Mouse (Mus musculus) embryonic facial prominence, embryonic 15.5 days (tissue): ENCODE measurements around the gene Chrng. TPM values are rescaled to one million over a fixed set of nuclear protein-coding genes. Genes with fewer than 3 reads are reported as not detected.

Source experiments
- ATAC-seq: fragments of 200-750 bp; cut with Nextera tagmentation; 2 replicates; pipeline ENCODE4 v1.8.0; 2017; ENCODE audit warnings: low read depth, moderate TSS enrichment; ENCODE audit not compliant: insufficient number of reproducible peaks, low FRiP score, low TSS enrichment
- H3K27ac ChIP-seq: fragments of 300-500 bp; sonication (generic); replicated peaks from 2 replicates; pipeline ENCODE4 v1.5.1; 2015; ENCODE audit warnings: mild to moderate bottlenecking, inconsistent platforms
- H3K27me3 ChIP-seq: fragments of 300-500 bp; sonication (generic); 2 replicates; pipeline ENCODE4 v1.6.1; 2015; ENCODE audit warnings: inconsistent platforms
- H3K36me3 ChIP-seq: fragments of 300-500 bp; sonication (generic); 2 replicates; pipeline ENCODE4 v1.6.1; 2015; ENCODE audit warnings: mild to moderate bottlenecking, inconsistent platforms
- H3K4me1 ChIP-seq: fragments of 300-500 bp; sonication (generic); 2 replicates; pipeline ENCODE4 v1.6.1; 2015; ENCODE audit warnings: inconsistent platforms
- H3K4me2 ChIP-seq: fragments of 300-500 bp; sonication (generic); replicated peaks from 2 replicates; pipeline ENCODE4 v1.6.1; 2015; ENCODE audit warnings: mild to moderate bottlenecking, inconsistent platforms
- H3K4me3 ChIP-seq: fragments of 300-500 bp; sonication (generic); replicated peaks from 2 replicates; pipeline ENCODE4 v1.5.1; 2015; ENCODE audit warnings: mild to moderate bottlenecking, inconsistent platforms
- H3K9ac ChIP-seq: fragments of 300-500 bp; sonication (generic); 2 replicates; pipeline ENCODE4 v1.6.1; 2015; ENCODE audit warnings: inconsistent platforms
- H3K9me3 ChIP-seq: fragments of 300-500 bp; sonication (generic); replicated peaks from 2 replicates; pipeline ENCODE4 v1.6.1; 2016; ENCODE audit warnings: inconsistent platforms
- WGBS: fragments of 180-500 bp; shearing (Covaris S2); methylation state at CpG from one replicate; pipeline ENCODE4 v1.1.7; 2015; 5-methylcytosine and 5-hydroxymethylcytosine counted together
- polyA plus RNA-seq: library from polyadenylated mRNA; unstranded; fragments of >200 nt; fragmentation: Nextera tagmentation; extraction: Ambion mirVana; gene quantifications from 2 replicates; pipeline ENCODE4 v1.2.1, GENCODE M21; 2015

Chrng gene
- polyA plus RNA-seq, 1 experiment from 2014 or later = 24.4 TPM

- Histone ChIP-seq H3K4me2 (no peak overlapping the region), H3K9ac (no peak overlapping the region), H3K4me1 (peaks cover 19% of the 10 kb centered on the region), H3K4me3 (no peak overlapping the region), H3K27ac (no peak overlapping the region), H3K27me3 (peaks cover 41% of the 10 kb centered on the region), H3K36me3 (no peaks in the 10 kb centered on the region), H3K9me3 (no peaks in the 10 kb centered on the region)
- WGBS = 35% methylated on average over 5 of the region's 5 CpGs
- ATAC-seq = no peak
Measured at GRCm38 (mm10) chr1:87180896-87181295, 23.6 kb upstream of the Chrng start.

GRCm38 (mm10) chr1:87183013-87183412, 21.4 kb upstream of the Chrng start, which contains the start of gene Prss56:
Gene Prss56, plus strand, starts transcription at chr1:87183313.
- Histone ChIP-seq H3K4me3 (no peak within 1 kb of the TSS), H3K27me3 (peaks cover 60% of the 10 kb centered on the region), H3K4me2 (no peak within 1 kb of the TSS), H3K27ac (no peak within 1 kb of the TSS), H3K9me3 (no peaks in the 10 kb centered on the region), H3K4me1 (peaks cover 27% of the 10 kb centered on the region), H3K36me3 (no peaks in the 10 kb centered on the region), H3K9ac (no peak within 1 kb of the TSS)
- no peak for ATAC-seq
- WGBS = 56% methylated on average over 9 of the region's 9 CpGs

- Histone ChIP-seq H3K9me3 (no peaks in the 10 kb centered on the region), H3K4me3 (no peak overlapping the region), H3K27ac (no peak overlapping the region), H3K4me1 (peaks cover 27% of the 10 kb centered on the region), H3K4me2 (peak overlapping the region; percentile 33), H3K36me3 (no peaks in the 10 kb centered on the region), H3K9ac (no peak overlapping the region), H3K27me3 (peaks cover 67% of the 10 kb centered on the region)
- no peak for ATAC-seq
- 27% methylated on average over 15 of the region's 15 CpGs for WGBS
Measured at GRCm38 (mm10) chr1:87183998-87184750, 20.3 kb upstream of the Chrng start.

GRCm38 (mm10) chr1:87184751-87185139, 19.7 kb upstream of the Chrng start:
- H3K36me3 ChIP-seq = no peaks in the 10 kb centered on the region
- H3K9ac ChIP-seq = no peak overlapping the region
- 11% methylated on average over 20 of the region's 20 CpGs for WGBS
- 0 out of 2 replicates have a peak overlapping the region, but pooled peaks have one; percentile 7 for H3K4me3 ChIP-seq
- H3K27ac ChIP-seq = no peak overlapping the region
- ATAC-seq = no peak
- H3K9me3 ChIP-seq = no peaks in the 10 kb centered on the region
- H3K27me3 ChIP-seq = peaks cover 70% of the 10 kb centered on the region
- H3K4me2 ChIP-seq = peak overlapping the region; percentile 33
- peaks cover 27% of the 10 kb centered on the region for H3K4me1 ChIP-seq

- WGBS = 25% methylated on average over 13 of the region's 13 CpGs
- H3K4me3 ChIP-seq = no peak overlapping the region
- no peak overlapping the region for H3K4me2 ChIP-seq
- no peaks in the 10 kb centered on the region for H3K9me3 ChIP-seq
- no peaks in the 10 kb centered on the region for H3K36me3 ChIP-seq
- H3K27ac ChIP-seq = no peak overlapping the region
- H3K27me3 ChIP-seq = peaks cover 70% of the 10 kb centered on the region
- no peak overlapping the region for H3K9ac ChIP-seq
- H3K4me1 ChIP-seq = peaks cover 29% of the 10 kb centered on the region
- no peak for ATAC-seq
Measured at GRCm38 (mm10) chr1:87185526-87185925, 18.9 kb upstream of the Chrng start.

- ATAC-seq = no peak
- H3K4me1 ChIP-seq = peaks cover 30% of the 10 kb centered on the region
- no peaks in the 10 kb centered on the region for H3K9me3 ChIP-seq
- peak overlapping the region; percentile 45 for H3K9ac ChIP-seq
- H3K4me2 ChIP-seq = peak overlapping the region; percentile 97
- H3K27ac ChIP-seq = no peak overlapping the region
- 2% methylated on average over 54 of the region's 54 CpGs for whole genome bisulfite sequencing
- peak overlapping the region; percentile 63 for H3K4me3 ChIP-seq
- peaks cover 70% of the 10 kb centered on the region for H3K27me3 ChIP-seq
- H3K36me3 ChIP-seq = no peaks in the 10 kb centered on the region
Measured at GRCm38 (mm10) chr1:87186261-87187036, 18.0 kb upstream of the Chrng start.

GRCm38 (mm10) chr1:87187037-87187355, 17.5 kb upstream of the Chrng start:
- Histone ChIP-seq H3K4me3 (peak overlapping the region; percentile 63), H3K27ac (no peak overlapping the region), H3K9me3 (no peaks in the 10 kb centered on the region), H3K36me3 (no peaks in the 10 kb centered on the region), H3K9ac (peak overlapping the region; percentile 45), H3K27me3 (peaks cover 66% of the 10 kb centered on the region), H3K4me2 (peak overlapping the region; percentile 97), H3K4me1 (peaks cover 30% of the 10 kb centered on the region)
- 0% methylated on average over 15 of the region's 15 CpGs for WGBS
- ATAC-seq = no peak

GRCm38 (mm10) chr1:87190429-87190828, 14.0 kb upstream of the Chrng start, which contains the start of gene Chrnd:
Gene Chrnd, plus strand, starts transcription at chr1:87190607.
- peak within 1 kb of the TSS; percentile 2; the same call in 1 of the 2 replicates for H3K4me3 ChIP-seq
- no peaks in the 10 kb centered on the region for H3K36me3 ChIP-seq
- H3K4me2 ChIP-seq = no peak within 1 kb of the TSS
- ATAC-seq = peak; percentile 71
- no peak within 1 kb of the TSS for H3K9ac ChIP-seq
- peaks cover 21% of the 10 kb centered on the region for H3K4me1 ChIP-seq
- peaks cover 33% of the 10 kb centered on the region for H3K27me3 ChIP-seq
- H3K9me3 ChIP-seq = no peaks in the 10 kb centered on the region
- 17% methylated on average over 4 of the region's 4 CpGs for WGBS
- 0 out of 2 replicates have a peak within 1 kb of the TSS, but pooled peaks have one; percentile 5 for H3K27ac ChIP-seq

- Histone ChIP-seq H3K4me3 (no peak overlapping the region), H3K36me3 (no peaks in the 10 kb centered on the region), H3K9me3 (no peaks in the 10 kb centered on the region), H3K9ac (no peak overlapping the region), H3K27ac (no peak overlapping the region), H3K27me3 (no peaks in the 10 kb centered on the region), H3K4me1 (no peaks in the 10 kb centered on the region), H3K4me2 (no peak overlapping the region)
- WGBS = 75% methylated on average over 9 of the region's 9 CpGs
- ATAC-seq = no peak
Measured at GRCm38 (mm10) chr1:87197296-87197695, 7.2 kb upstream of the Chrng start.

- Histone ChIP-seq H3K27ac (no peak overlapping the region), H3K9ac (no peak overlapping the region), H3K4me3 (no peak overlapping the region), H3K27me3 (no peaks in the 10 kb centered on the region), H3K9me3 (no peaks in the 10 kb centered on the region), H3K4me2 (no peak overlapping the region), H3K36me3 (no peaks in the 10 kb centered on the region), H3K4me1 (no peaks in the 10 kb centered on the region)
- 74% methylated on average over 12 of the region's 12 CpGs for WGBS
- no peak for ATAC-seq
Measured at GRCm38 (mm10) chr1:87198119-87199065, 6.1 kb upstream of the Chrng start.

- Histone ChIP-seq H3K4me1 (no peaks in the 10 kb centered on the region), H3K9ac (no peak overlapping the region), H3K27me3 (peaks cover 5% of the 10 kb centered on the region; the same call in 1 of the 2 replicates), H3K4me2 (no peak overlapping the region), H3K4me3 (no peak overlapping the region), H3K36me3 (no peaks in the 10 kb centered on the region), H3K27ac (no peak overlapping the region), H3K9me3 (no peaks in the 10 kb centered on the region)
- no peak for ATAC-seq
- 39% methylated on average over 2 of the region's 2 CpGs for WGBS
Measured at GRCm38 (mm10) chr1:87200811-87201210, 3.6 kb upstream of the Chrng start.
